Mouse (Mus musculus): ENCODE measurements at regions not wholly inside any gene's neighbourhood (a gene's known extent, or its start where the extent isn't known, plus 50 kb on each side); places are given as distances from the start of the nearest gene placed in this dataset.

GRCm38 (mm10) chr15:93972979-93973378, 377.3 kb upstream of the Prickle1 start:
- no peak for DNase-seq (ENCODE audit: low spot score in 2 of 2)

GRCm38 (mm10) chr15:93961950-93962349, 366.3 kb upstream of the Prickle1 start:
- no peak for DNase-seq (ENCODE audit: low spot score in 2 of 2)

GRCm38 (mm10) chr15:93959931-93960330, 364.2 kb upstream of the Prickle1 start:
- no peak for DNase-seq (ENCODE audit: low spot score in 2 of 2)

- DNase-seq (ENCODE audit: low spot score in 2 of 2): no peak
Observed at GRCm38 (mm10) chr15:93958086-93958485, 362.4 kb upstream of the Prickle1 start.

- DNase-seq (ENCODE audit: low spot score in 2 of 2): no peak
Observed at GRCm38 (mm10) chr15:93956801-93957200, 361.1 kb upstream of the Prickle1 start.

GRCm38 (mm10) chr15:93953548-93953947, 357.9 kb upstream of the Prickle1 start:
- DNase-seq (ENCODE audit: low spot score in 2 of 2): no peak

- DNase-seq (ENCODE audit: low spot score in 2 of 2): no peak
Observed at GRCm38 (mm10) chr15:93950441-93950840, 354.8 kb upstream of the Prickle1 start.

GRCm38 (mm10) chr15:93948902-93949301, 353.2 kb upstream of the Prickle1 start:
- no peak for DNase-seq (ENCODE audit: low spot score in 2 of 2)

GRCm38 (mm10) chr15:93943545-93943944, 347.9 kb upstream of the Prickle1 start:
- DNase-seq (ENCODE audit: low spot score in 2 of 2): no peak

- DNase-seq (ENCODE audit: low spot score in 2 of 2): no peak
Observed at GRCm38 (mm10) chr15:93932971-93933496, 337.3 kb upstream of the Prickle1 start.

GRCm38 (mm10) chr15:93926842-93927241, 331.2 kb upstream of the Prickle1 start:
- no peak for DNase-seq (ENCODE audit: low spot score in 2 of 2)

GRCm38 (mm10) chr15:93926262-93926661, 330.6 kb upstream of the Prickle1 start:
- no peak for DNase-seq (ENCODE audit: low spot score in 2 of 2)

- DNase-seq (ENCODE audit: low spot score in 2 of 2): no peak
Observed at GRCm38 (mm10) chr15:93921457-93922234, 326.0 kb upstream of the Prickle1 start.

GRCm38 (mm10) chr15:93920996-93921395, 325.3 kb upstream of the Prickle1 start:
- no peak for DNase-seq (ENCODE audit: low spot score in 2 of 2)

GRCm38 (mm10) chr15:93919577-93919976, 323.9 kb upstream of the Prickle1 start:
- no peak for DNase-seq (ENCODE audit: low spot score in 2 of 2)

GRCm38 (mm10) chr15:93916856-93917255, 321.2 kb upstream of the Prickle1 start:
- no peak for DNase-seq (ENCODE audit: low spot score in 2 of 2)

- DNase-seq (ENCODE audit: low spot score in 2 of 2): no peak
Observed at GRCm38 (mm10) chr15:93913462-93913861, 317.8 kb upstream of the Prickle1 start.

- no peak for DNase-seq (ENCODE audit: low spot score in 2 of 2)
Observed at GRCm38 (mm10) chr15:93913041-93913440, 317.4 kb upstream of the Prickle1 start.

- DNase-seq (ENCODE audit: low spot score in 2 of 2): no peak
Observed at GRCm38 (mm10) chr15:93910981-93911431, 315.3 kb upstream of the Prickle1 start.

- no peak for DNase-seq (ENCODE audit: low spot score in 2 of 2)
Observed at GRCm38 (mm10) chr15:93910158-93910557, 314.5 kb upstream of the Prickle1 start.

GRCm38 (mm10) chr15:93903671-93904603, 308.2 kb upstream of the Prickle1 start:
- no peak for DNase-seq (ENCODE audit: low spot score in 2 of 2)

GRCm38 (mm10) chr15:93882826-93883225, 287.1 kb upstream of the Prickle1 start:
- no peak for DNase-seq (ENCODE audit: low spot score in 2 of 2)

Data from spleen, postnatal 10 days (tissue).